Mouse (Mus musculus): Measurements from ENCODE around the gene Ap2a1. TPM values are rescaled to one million over a fixed set of nuclear protein-coding genes. Genes with fewer than 3 reads are reported as not detected.

Gene Ap2a1
- polyA plus RNA-seq, 1 experiment from 2014 or later: 63.1 TPM

DNA sequence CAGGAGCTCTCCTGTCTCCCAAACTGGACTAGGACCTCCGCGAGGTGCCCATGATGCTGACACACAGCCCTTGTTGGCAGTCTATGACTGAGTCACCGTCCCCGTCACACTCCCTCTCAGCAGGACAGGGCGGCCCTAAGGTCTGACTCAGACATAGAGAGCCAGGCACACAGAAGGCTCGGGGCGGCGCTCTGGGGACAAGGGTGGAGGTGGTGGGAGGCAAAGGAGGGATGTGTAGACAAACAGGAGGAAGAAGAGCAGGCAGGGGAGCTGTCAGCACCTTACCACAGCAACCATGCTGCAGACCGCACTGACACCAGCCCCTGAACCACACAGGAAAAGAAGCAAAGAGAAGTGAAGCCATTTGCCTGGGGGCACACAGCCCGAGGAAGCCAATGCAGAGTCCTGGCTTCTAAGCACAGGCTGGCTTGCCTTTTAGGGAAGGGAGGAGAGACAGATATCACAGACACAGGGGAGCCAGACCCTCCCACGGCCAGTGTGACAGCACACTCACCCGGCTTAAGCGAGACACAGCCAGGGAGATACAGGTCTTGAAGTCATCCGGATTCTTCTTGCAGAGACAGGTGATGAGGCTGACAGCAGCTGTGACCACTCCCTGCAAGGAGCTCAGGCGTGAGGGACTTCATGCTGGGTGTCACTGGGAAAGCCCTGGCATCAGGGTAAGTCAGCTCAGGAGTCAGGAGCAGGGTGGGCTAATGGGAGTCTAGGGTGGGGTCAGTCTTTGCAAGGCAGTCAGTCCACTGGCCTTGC lies 20.4 kb downstream of the Ap2a1 start:
- Histone ChIP-seq H3K36me3 (peaks cover 88% of the 10 kb centered on the region), H3K4me1 (no peaks in the 10 kb centered on the region), H3K4me2 (no peak overlapping the region), H3K9me3 (no peaks in the 10 kb centered on the region), H3K27me3 (no peaks in the 10 kb centered on the region), H3K27ac (no peak overlapping the region), H3K9ac (no peak overlapping the region), H3K4me3 (no peak overlapping the region)
- no peak for ATAC-seq (ENCODE audit: borderline replicate concordance, extremely low read depth, low FRiP score, low TSS enrichment)
- 84% methylated on average over 15 of the region's 15 CpGs for WGBS

DNA sequence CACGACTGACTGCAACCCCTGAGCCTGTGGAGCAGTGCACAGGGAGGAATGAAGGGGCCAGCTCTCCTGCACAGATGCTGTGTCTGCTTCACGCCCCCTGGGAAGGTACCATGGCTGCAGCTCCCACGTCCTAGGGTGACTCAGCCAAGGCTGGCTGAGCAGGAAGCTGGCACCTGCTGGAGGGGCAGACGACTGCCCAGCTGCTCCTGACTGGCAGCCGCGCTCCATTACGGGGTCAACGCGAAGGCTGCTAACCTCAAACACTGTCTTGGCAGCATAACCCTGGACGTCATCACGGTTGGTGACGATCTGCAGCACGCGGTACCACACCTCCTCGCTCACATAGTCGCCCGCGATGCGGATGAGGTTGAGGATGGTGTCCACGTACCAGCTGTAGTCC lies 23.9 kb downstream of the Ap2a1 start:
- H3K9ac ChIP-seq: no peak overlapping the region
- H3K4me2 ChIP-seq: no peak overlapping the region
- H3K9me3 ChIP-seq: no peaks in the 10 kb centered on the region
- no peaks in the 10 kb centered on the region for H3K27me3 ChIP-seq
- H3K4me1 ChIP-seq: peaks cover 19% of the 10 kb centered on the region
- no peak overlapping the region for H3K27ac ChIP-seq
- H3K36me3 ChIP-seq: peaks cover 74% of the 10 kb centered on the region
- 90% methylated on average over 20 of the region's 20 CpGs for WGBS
- no peak overlapping the region for H3K4me3 ChIP-seq
- ATAC-seq (ENCODE audit: borderline replicate concordance, extremely low read depth, low FRiP score, low TSS enrichment): no peak

DNA sequence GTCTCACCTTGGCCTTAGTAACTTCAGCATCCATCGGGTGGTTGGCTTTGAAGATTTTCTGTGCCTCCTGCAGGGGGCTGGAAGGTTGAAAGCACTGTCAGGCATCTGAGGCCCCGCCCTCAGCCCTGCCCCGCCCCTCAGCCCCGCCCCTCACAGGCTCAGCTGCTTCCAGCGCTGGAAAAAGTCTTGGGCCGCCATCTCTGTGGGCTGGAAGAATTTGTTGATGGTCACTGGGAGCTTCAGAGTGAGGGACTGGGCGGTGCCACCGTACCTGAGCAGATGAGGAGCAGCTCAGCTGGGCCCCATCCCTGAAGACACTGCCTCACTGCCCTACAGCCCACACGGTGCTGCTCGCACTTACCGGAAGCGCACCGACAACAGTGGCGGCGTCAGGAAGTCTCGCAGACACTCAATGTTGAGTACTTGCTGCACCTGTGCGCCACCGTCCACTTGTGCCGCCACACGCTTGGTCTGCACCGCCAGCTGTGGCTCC lies 28.0 kb downstream of the Ap2a1 start:
- WGBS: 9% methylated on average over 21 of the region's 21 CpGs
- peaks cover 53% of the 10 kb centered on the region for H3K36me3 ChIP-seq

DNA sequence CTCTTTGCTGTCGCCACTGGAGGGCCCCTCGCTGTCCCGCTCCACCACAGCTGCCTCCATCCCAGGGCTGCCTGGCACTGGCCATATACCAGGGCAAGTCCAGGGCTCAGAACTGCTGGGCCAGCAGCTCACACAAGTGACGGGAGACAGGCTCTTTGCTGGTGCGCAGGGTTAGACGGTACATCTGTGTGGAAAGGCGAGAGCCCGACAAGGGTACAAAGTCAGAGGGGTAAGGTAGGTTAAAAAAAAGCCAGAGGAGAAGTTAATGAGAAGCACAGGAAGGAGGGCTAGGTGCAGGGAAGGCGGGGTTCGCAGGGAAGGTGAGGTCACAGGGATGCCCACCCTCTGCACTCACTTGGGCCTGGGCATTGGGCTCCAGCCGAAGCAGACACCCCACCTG lies 28.7 kb downstream of the Ap2a1 start:
- H3K9me3 ChIP-seq: no peaks in the 10 kb centered on the region
- H3K4me1 ChIP-seq: peaks cover 37% of the 10 kb centered on the region
- H3K27ac ChIP-seq: 0 out of 2 replicates have a peak overlapping the region, but pooled peaks have one; percentile 83
- WGBS: 86% methylated on average over 11 of the region's 11 CpGs
- no peaks in the 10 kb centered on the region for H3K27me3 ChIP-seq
- peaks cover 47% of the 10 kb centered on the region for H3K36me3 ChIP-seq
- H3K4me3 ChIP-seq: no peak overlapping the region; the same call in 1 of the 2 replicates
- no peak overlapping the region for H3K4me2 ChIP-seq
- ATAC-seq (ENCODE audit: borderline replicate concordance, extremely low read depth, low FRiP score, low TSS enrichment): no peak
- H3K9ac ChIP-seq: no peak overlapping the region

More for the DNA sequence above, 28.0 kb downstream of the Ap2a1 start:
- Histone ChIP-seq H3K4me1 (peaks cover 37% of the 10 kb centered on the region), H3K4me3 (peak overlapping the region; percentile 33), H3K27me3 (no peaks in the 10 kb centered on the region), H3K9ac (peak overlapping the region; percentile 17; the same call in 1 of the 2 replicates), H3K9me3 (no peaks in the 10 kb centered on the region), H3K4me2 (peak overlapping the region; percentile 58), H3K27ac (peak overlapping the region; percentile 83)
- peak; percentile 33 for ATAC-seq (ENCODE audit: borderline replicate concordance, extremely low read depth, low FRiP score, low TSS enrichment)

DNA sequence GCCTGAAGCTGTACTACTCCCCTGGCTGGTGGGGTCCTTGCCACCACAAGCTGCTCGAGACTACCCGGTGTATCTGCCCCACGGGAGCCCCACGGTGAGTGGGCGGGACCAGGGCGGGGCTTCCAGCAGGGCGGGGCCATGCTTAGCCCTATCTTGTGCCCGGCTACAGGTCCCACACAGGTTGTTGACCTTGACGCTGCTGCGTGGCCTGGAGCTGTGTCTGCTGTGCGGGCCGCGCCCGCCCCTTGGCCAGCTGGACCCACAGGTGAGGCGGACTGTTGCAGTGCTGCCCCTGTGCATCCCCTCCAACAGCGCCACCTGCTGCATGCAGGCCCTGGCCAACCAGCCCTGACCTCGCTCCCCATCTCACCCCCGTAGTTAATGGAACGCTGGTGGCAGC lies 30.7 kb downstream of the Ap2a1 start:
- H3K4me2 ChIP-seq: no peak overlapping the region

DNA sequence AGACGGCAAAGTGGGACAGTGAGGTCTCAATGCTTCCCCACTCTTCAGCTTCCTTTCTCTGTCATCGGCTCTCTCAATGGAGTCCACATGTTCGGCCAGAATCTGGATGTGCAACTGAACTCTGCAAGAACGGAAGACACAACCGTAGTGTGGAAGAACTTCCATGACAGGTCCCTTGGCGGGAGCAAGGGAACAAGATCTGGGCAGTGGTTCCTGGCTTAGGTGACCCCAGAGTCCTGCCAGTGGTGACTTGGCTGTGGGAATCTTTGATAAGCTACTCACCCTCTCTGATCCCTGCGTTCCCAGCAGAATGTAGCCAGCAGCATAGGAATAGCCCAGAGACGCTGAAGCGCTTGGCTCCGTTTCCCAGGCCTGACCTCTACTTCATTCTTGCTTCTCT lies 32.8 kb downstream of the Ap2a1 start:
- Histone ChIP-seq H3K36me3 (peaks cover 23% of the 10 kb centered on the region; the same call in 1 of the 2 replicates), H3K4me1 (peaks cover 51% of the 10 kb centered on the region), H3K4me3 (peak overlapping the region; percentile 68), H3K9ac (peak overlapping the region; percentile 72), H3K27ac (peak overlapping the region; percentile 86), H3K4me2 (peak overlapping the region; percentile 70), H3K27me3 (no peaks in the 10 kb centered on the region), H3K9me3 (no peaks in the 10 kb centered on the region)
- ATAC-seq (ENCODE audit: borderline replicate concordance, extremely low read depth, low FRiP score, low TSS enrichment): no peak
- WGBS: 28% methylated on average over 10 of the region's 10 CpGs

More for the DNA sequence above, 30.7 kb downstream of the Ap2a1 start:
- ATAC-seq (ENCODE audit: borderline replicate concordance, extremely low read depth, low FRiP score, low TSS enrichment): no peak
- Histone ChIP-seq H3K36me3 (peaks cover 27% of the 10 kb centered on the region; the same call in 1 of the 2 replicates), H3K9ac (no peak overlapping the region), H3K9me3 (no peaks in the 10 kb centered on the region), H3K27me3 (no peaks in the 10 kb centered on the region), H3K4me1 (peaks cover 53% of the 10 kb centered on the region), H3K4me3 (no peak overlapping the region), H3K27ac (no peak overlapping the region)
- 28% methylated on average over 18 of the region's 19 CpGs for WGBS

DNA sequence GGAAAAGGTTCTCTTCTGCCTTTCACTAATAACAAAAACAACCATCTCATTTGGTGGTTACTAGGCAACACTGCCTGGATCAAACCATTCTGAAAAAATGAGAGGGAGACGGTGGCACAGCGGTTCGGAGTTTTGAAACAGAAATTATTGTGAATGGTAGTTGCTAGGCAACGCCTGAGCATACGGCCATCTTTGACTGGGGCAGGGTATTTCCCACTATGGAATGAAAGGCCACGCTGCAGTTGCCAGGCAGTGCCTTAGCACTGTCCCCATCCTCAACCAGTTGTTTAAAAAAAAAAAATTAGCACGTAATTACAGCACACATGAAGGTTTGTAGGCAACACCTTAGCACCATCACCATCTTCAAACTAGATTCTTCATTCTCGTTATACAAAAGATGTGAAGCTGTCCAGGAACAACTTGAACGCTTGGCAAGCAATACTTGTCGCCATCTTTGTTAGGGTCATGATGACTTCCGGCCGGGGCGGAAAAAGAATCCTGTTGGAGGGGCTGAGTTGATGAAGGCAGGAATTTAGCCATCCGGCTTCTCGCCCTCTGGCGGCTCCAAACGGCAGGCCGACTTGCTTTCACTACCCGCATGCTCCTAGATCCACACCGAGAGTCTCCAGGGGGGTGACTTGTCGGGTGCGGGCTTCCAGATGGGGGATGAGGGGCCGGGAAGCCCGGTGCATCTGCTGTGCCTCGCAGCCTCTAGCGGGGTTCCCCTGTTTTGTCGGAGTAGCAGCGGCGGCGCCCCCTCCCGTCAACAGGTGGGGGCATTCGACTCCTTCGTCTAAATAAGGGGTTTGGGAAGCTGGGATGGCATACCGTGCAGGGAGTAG lies 33.5 kb downstream of the Ap2a1 start, which contains the start of gene Fuz:
Fuz (plus strand) TSS at position 487 of the 842 bp plus-strand sequence.
- Histone ChIP-seq H3K4me3 (peak within 1 kb of the TSS; percentile 68), H3K4me1 (peaks cover 51% of the 10 kb centered on the region), H3K27me3 (no peaks in the 10 kb centered on the region), H3K9me3 (no peaks in the 10 kb centered on the region), H3K27ac (peak within 1 kb of the TSS; percentile 86), H3K36me3 (peaks cover 21% of the 10 kb centered on the region; the same call in 1 of the 2 replicates), H3K4me2 (peak within 1 kb of the TSS; percentile 70), H3K9ac (peak within 1 kb of the TSS; percentile 72)
- ATAC-seq (ENCODE audit: borderline replicate concordance, extremely low read depth, low FRiP score, low TSS enrichment): peak; percentile 40; the same call in 1 of the 2 replicates
- WGBS: under 1% methylated on average over 34 of the region's 34 CpGs

DNA sequence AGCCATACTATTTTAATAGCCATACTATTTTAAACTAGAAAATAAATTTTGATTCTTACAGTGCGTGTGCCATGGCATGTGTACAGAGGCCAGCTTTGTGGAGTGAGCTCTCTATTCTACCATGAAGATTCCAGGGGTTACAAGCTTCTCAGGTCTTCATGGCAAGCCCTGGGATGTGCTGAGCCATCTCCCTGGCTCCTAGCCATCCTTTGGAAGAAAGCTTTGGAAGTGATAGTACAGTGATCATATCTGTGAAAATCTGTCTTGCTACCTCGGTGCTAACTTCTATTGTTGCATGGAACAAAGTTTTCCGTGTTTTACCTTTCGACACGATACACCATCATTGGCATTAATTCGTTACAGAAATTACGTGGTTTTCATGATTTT lies 34.1 kb downstream of the Ap2a1 start:
- Histone ChIP-seq H3K27me3 (no peaks in the 10 kb centered on the region), H3K4me3 (peak overlapping the region; percentile 68), H3K4me2 (peak overlapping the region; percentile 70), H3K4me1 (peaks cover 56% of the 10 kb centered on the region), H3K36me3 (peaks cover 18% of the 10 kb centered on the region; the same call in 1 of the 2 replicates), H3K9ac (no peak overlapping the region), H3K9me3 (no peaks in the 10 kb centered on the region), H3K27ac (peak overlapping the region; percentile 86; the same call in 1 of the 2 replicates)
- WGBS: 67% methylated on average over 7 of the region's 7 CpGs
- no peak for ATAC-seq (ENCODE audit: borderline replicate concordance, extremely low read depth, low FRiP score, low TSS enrichment)

DNA sequence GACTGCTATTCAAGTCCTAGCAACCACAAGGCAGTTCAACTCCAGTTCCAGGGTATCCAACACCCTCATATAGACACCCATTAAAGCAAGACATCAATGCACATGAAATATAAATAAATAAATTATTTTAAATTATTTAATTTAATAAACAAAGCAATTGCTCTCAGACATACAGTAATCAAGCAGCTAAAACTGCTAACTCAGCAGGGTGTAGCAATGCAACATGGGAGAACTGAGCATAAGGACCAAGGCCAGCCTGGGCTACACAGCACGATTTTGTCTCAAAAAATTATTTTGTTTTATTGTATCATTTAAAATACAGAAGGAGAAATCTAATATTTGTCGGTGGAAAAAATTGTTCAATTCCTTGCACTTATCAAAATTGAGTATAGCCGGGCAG lies 35.1 kb downstream of the Ap2a1 start:
- peaks cover 10% of the 10 kb centered on the region; the same call in 1 of the 2 replicates for H3K36me3 ChIP-seq
- H3K4me1 ChIP-seq: peaks cover 57% of the 10 kb centered on the region
- H3K27me3 ChIP-seq: no peaks in the 10 kb centered on the region
- no peak overlapping the region for H3K4me2 ChIP-seq
- no peak overlapping the region for H3K9ac ChIP-seq
- ATAC-seq (ENCODE audit: borderline replicate concordance, extremely low read depth, low FRiP score, low TSS enrichment): no peak
- no peak overlapping the region for H3K4me3 ChIP-seq
- peak overlapping the region; percentile 94; the same call in 1 of the 2 replicates for H3K27ac ChIP-seq
- no peaks in the 10 kb centered on the region for H3K9me3 ChIP-seq
- 93% methylated on average over 3 of the region's 3 CpGs for WGBS

DNA sequence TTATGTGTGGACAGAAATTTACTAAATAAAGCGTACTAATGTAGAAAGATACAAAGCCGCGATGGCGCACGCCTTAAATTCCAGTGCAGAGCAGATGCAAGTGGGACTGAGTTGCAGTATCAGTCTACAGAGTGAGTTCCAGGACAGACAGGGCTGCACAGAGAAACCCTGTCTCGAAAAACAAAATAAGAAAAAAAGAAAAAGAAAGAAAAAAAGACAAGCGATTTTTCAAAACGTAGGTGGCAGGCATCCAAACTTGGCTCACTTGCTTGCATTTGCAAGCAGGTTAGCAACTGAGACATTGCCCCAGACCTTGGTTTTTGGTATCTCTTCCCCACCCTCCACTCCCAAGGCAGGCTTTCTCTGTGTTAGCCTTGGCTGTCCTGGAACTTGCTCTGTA lies 36.1 kb downstream of the Ap2a1 start:
- no peak for ATAC-seq (ENCODE audit: borderline replicate concordance, extremely low read depth, low FRiP score, low TSS enrichment)
- WGBS: 6% methylated on average over 8 of the region's 8 CpGs
- no peaks in the 10 kb centered on the region for H3K27me3 ChIP-seq
- peaks cover 14% of the 10 kb centered on the region; the same call in 1 of the 2 replicates for H3K36me3 ChIP-seq
- peak overlapping the region; percentile 15; the same call in 1 of the 2 replicates for H3K9ac ChIP-seq
- peak overlapping the region; percentile 94 for H3K27ac ChIP-seq
- peak overlapping the region; percentile 86 for H3K4me3 ChIP-seq
- H3K9me3 ChIP-seq: no peaks in the 10 kb centered on the region
- H3K4me1 ChIP-seq: peaks cover 56% of the 10 kb centered on the region
- H3K4me2 ChIP-seq: peak overlapping the region; percentile 87

DNA sequence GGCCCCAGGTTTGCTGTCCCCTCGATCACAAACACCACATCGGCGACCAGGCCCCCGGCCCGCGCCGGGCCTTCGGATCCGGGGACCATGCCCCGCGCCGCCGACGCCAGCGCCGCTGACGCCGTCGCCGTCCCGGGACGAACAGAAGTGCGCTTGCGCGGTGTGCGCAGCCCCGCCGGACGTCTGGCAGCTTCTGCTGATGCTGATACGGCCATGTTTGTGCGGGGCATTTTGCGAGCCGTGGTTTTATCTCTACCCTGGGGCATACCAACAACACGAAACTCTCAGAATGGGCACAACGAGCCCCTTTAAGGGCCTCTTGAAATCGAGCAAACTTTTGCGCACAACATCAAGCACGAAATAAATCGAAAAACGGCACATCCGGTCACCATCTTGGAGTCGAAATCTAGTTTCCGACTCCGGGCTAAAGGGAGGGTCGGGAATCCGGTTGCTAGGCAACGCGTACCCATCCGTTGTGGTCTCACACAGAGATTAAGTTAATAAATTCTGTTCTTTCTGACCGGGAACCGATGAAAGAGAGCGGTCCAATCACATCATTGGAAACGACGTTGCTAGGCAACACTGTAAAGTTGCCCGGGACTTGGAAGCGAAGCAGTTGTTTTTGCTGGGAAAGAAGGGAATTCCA lies 36.9 kb downstream of the Ap2a1 start, which contains the start of gene Med25:
Med25 (minus strand) TSS at position 437 of the 646 bp plus-strand sequence.
- Histone ChIP-seq H3K9ac (peak within 1 kb of the TSS; percentile 87), H3K9me3 (no peaks in the 10 kb centered on the region), H3K4me1 (peaks cover 56% of the 10 kb centered on the region), H3K4me3 (peak within 1 kb of the TSS; percentile 86), H3K27me3 (no peaks in the 10 kb centered on the region), H3K36me3 (peaks cover 14% of the 10 kb centered on the region; the same call in 1 of the 2 replicates), H3K27ac (peak within 1 kb of the TSS; percentile 96), H3K4me2 (peak within 1 kb of the TSS; percentile 87)
- under 1% methylated on average over 56 of the region's 56 CpGs for WGBS
- peak; percentile 82 for ATAC-seq (ENCODE audit: borderline replicate concordance, extremely low read depth, low FRiP score, low TSS enrichment)
